Mouse (Mus musculus) cerebellum, adult 2 months (tissue): Measurements from ENCODE around the gene Hnrnpk. TPM values are rescaled to one million over a fixed set of nuclear protein-coding genes. Genes with fewer than 3 reads are reported as not detected.
A peak's percentile ranks its signal among the peaks of the same experiment; 100 is the strongest.
"Not testable (repeated sequence)": the region's sequence is repeated elsewhere in the genome, so short reads cannot be mapped to it uniquely, and the experiment has no call there.

ENCODE experiments used
- DNase-seq, 2 experiments: peaks; one replicate each; pipeline ENCODE4 v3.0.0; 2021
- H3K27ac ChIP-seq: fragments of 200-500 bp; 2 replicates; pipeline ENCODE4 v1.5.1; 2012; ENCODE audit warnings: low read length, control low read depth, inconsistent platforms; ENCODE audit not compliant: insufficient read depth
- H3K27me3 ChIP-seq: fragments of 200-500 bp; 2 replicates; pipeline ENCODE4 v1.6.1; 2012; ENCODE audit warnings: inconsistent platforms, mild to moderate bottlenecking, low read length, moderate library complexity; ENCODE audit not compliant: control insufficient read depth, insufficient read depth
- H3K4me1 ChIP-seq: fragments of 200-500 bp; 2 replicates; pipeline ENCODE4 v1.6.1; 2011; ENCODE audit warnings: low read length; ENCODE audit not compliant: control insufficient read depth, insufficient read depth
- H3K4me3 ChIP-seq: fragments of 200-500 bp; replicated peaks from 2 replicates; pipeline ENCODE3; 2011; ENCODE audit warnings: mild to moderate bottlenecking, low read depth, low read length, control low read depth; ENCODE audit not compliant: insufficient read depth
- CTCF ChIP-seq: fragments of 200-500 bp; IDR thresholded peaks from 2 replicates; pipeline ENCODE4 v1.5.1; 2011; ENCODE audit warnings: low read depth, mild to moderate bottlenecking, control low read depth, low read length, moderate library complexity, borderline replicate concordance; ENCODE audit not compliant: insufficient read depth
- POLR2A ChIP-seq: fragments of 200-500 bp; IDR thresholded peaks from 2 replicates; pipeline ENCODE4 v1.6.1; 2011; ENCODE audit warnings: low read length, control low read depth, borderline replicate concordance; ENCODE audit not compliant: insufficient read depth
- WGBS: fragments of 180-500 bp; shearing (Covaris S2); methylation state at CpG from one replicate; pipeline ENCODE4 v1.1.7; 2018; 5-methylcytosine and 5-hydroxymethylcytosine counted together
- polyA plus RNA-seq: library from polyadenylated mRNA; depleted of rRNA; stranded (reverse); fragments of >200 nt; gene quantifications from 2 replicates; pipeline ENCODE4 v1.2.3, GENCODE M21; 2012; rRNA removed

The Hnrnpk gene
- polyA plus RNA-seq, 1 experiment = 385 TPM

GRCm38 (mm10) chr13:58366373-58366772 lies 36.8 kb downstream of the Hnrnpk start:
- 89% methylated on average over 3 of the region's 3 CpGs for WGBS
- DNase-seq = no peak

DNA sequence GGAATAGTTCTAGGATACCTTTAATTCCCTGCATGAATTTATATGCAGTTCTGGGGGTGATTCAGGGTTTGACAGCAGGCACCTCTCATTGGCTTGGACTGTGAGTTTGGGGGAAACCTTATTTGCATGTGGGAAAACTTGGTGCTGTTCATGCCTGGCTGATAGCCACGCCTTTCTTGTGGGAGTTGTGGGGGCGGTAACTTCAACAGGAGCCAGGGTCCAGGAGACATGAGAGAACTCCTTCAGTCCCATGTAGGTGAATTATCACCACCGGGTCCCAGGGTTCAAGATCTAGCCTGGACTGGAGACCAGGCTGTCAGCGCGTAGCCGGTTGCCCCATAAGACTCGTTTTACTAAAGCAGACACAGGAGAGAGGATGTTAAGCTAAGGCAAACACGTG lies 38.0 kb downstream of the Hnrnpk start:
- WGBS = 82% methylated on average over 8 of the region's 8 CpGs
- H3K4me1 ChIP-seq, DNase-seq, H3K27me3 ChIP-seq, H3K27ac ChIP-seq, H3K4me3 ChIP-seq: not testable (repeated sequence)

More at GRCm38 (mm10) chr13:58366373-58366772, 36.8 kb downstream of the Hnrnpk start:
- Histone ChIP-seq H3K4me3 (no peak overlapping the region), H3K4me1 (no peaks in the 10 kb centered on the region), H3K27me3 (no peaks in the 10 kb centered on the region), H3K27ac (no peak overlapping the region)
- TF ChIP-seq CTCF (no peak), POLR2A (no peak)

- no peak for DNase-seq
- H3K4me3 ChIP-seq = no peak overlapping the region
- TF ChIP-seq CTCF = no peak
- TF ChIP-seq POLR2A = no peak
These were observed 38.6 kb downstream of the Hnrnpk start for GRCm38 (mm10) chr13:58364353-58365175.

DNA sequence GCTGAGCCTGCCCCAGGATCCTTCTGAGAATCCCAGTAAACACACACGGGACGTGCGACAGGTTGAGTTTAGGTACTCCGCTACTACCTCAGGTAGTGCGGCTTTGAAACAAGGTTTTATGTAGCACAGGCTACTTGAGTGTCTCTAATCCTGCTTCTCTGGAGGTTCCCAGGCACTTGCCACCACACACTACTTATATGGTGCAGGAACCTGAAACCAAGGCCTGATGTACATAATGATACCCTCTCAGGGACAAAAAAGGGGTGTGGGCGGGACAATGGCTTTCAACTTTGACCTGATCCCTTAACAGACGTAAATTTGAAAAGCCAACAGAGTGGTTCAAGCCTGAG lies 43.9 kb downstream of the Hnrnpk start:
- WGBS = 15% methylated on average over 7 of the region's 7 CpGs
- Histone ChIP-seq H3K4me3 (peak overlapping the region; percentile 45), H3K27ac (no peak overlapping the region), H3K27me3 (no peaks in the 10 kb centered on the region), H3K4me1 (no peaks in the 10 kb centered on the region)
- TF ChIP-seq CTCF (no peak), POLR2A (no peak)
- DNase-seq = no peak

More at GRCm38 (mm10) chr13:58364353-58365175, 38.6 kb downstream of the Hnrnpk start:
- H3K27me3 ChIP-seq = no peaks in the 10 kb centered on the region
- 78% methylated on average over 8 of the region's 8 CpGs for WGBS
- no peaks in the 10 kb centered on the region for H3K4me1 ChIP-seq
- H3K27ac ChIP-seq = no peak overlapping the region

GRCm38 (mm10) chr13:58358629-58359303 lies 44.4 kb downstream of the Hnrnpk start, which contains the start of gene Kif27:
TSS of gene Kif27 (minus strand) at chr13:58359122.
- WGBS = under 1% methylated on average over 83 of the region's 85 CpGs
- H3K27me3 ChIP-seq = no peaks in the 10 kb centered on the region
- no peak within 1 kb of the TSS for H3K27ac ChIP-seq
- TF ChIP-seq POLR2A (no peak), CTCF (no peak)
- peak; percentile 68 to 72 for DNase-seq
- H3K4me3 ChIP-seq = peak within 1 kb of the TSS; percentile 45
- H3K4me1 ChIP-seq = no peaks in the 10 kb centered on the region

- Histone ChIP-seq H3K4me1 (no peaks in the 10 kb centered on the region), H3K27me3 (no peaks in the 10 kb centered on the region), H3K27ac (no peak overlapping the region), H3K4me3 (no peak overlapping the region)
- TF ChIP-seq POLR2A (no peak), CTCF (no peak)
- no peak for DNase-seq
These were observed 50.1 kb downstream of the Hnrnpk start for GRCm38 (mm10) chr13:58352996-58353395.

DNA sequence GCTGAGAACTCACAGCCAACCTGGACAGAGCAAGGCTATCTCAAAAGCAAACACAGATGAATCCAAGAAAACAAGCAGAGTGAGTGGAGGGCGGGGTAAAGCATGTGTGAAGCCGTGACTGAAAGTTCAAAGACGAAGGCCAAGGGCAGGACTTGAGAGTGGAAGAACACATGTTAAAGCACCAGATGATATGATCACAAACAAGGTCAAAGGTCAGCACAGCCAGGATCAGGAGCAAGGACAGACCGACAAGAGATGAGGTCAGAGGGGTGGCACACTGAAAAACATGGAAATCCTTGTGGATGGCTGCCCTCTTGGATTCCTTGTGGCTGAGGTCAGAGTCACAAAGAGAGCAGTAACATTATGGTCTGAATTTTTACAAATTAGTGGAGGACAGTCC lies 52.5 kb downstream of the Hnrnpk start:
- WGBS = 76% methylated on average over 4 of the region's 4 CpGs
- Histone ChIP-seq H3K27ac (no peak overlapping the region), H3K4me3 (no peak overlapping the region), H3K4me1 (no peaks in the 10 kb centered on the region), H3K27me3 (no peaks in the 10 kb centered on the region)
- DNase-seq = no peak
- TF ChIP-seq CTCF = no peak
- TF ChIP-seq POLR2A = no peak

- DNase-seq = no peak
- no peak overlapping the region for H3K4me3 ChIP-seq
- no peak overlapping the region for H3K27ac ChIP-seq
- no peaks in the 10 kb centered on the region for H3K27me3 ChIP-seq
- WGBS = 34% methylated on average over 9 of the region's 9 CpGs
- TF ChIP-seq CTCF (no peak), POLR2A (no peak)
- H3K4me1 ChIP-seq = no peaks in the 10 kb centered on the region
These were observed 58.6 kb downstream of the Hnrnpk start for GRCm38 (mm10) chr13:58344505-58344904.

Other genes with a start within 250 kb of the Hnrnpk start
- gene Idnk, start 245.7 kb downstream of the Hnrnpk start, polyA plus RNA-seq = 35.5 and 39.6 TPM in 2 replicates
- gene Ubqln1, start 187.7 kb downstream of the Hnrnpk start, polyA plus RNA-seq = 147 and 154 TPM in 2 replicates
- gene Gkap1, start 127.6 kb downstream of the Hnrnpk start, polyA plus RNA-seq = 27.9 and 30.0 TPM in 2 replicates
- gene Kif27, start 44.2 kb downstream of the Hnrnpk start, polyA plus RNA-seq = 0.47 and 0.59 TPM in 2 replicates
- 8.5 and 9.8 TPM in 2 replicates for gene 2210016F16Rik, start 18.1 kb downstream of the Hnrnpk start, polyA plus RNA-seq
- gene Rmi1, start 1.1 kb downstream of the Hnrnpk start, polyA plus RNA-seq = 15.6 and 16.8 TPM in 2 replicates
- gene Slc28a3, start 207.5 kb upstream of the Hnrnpk start, polyA plus RNA-seq = 0.05 and 0.25 TPM in 2 replicates